ENCODE assay signal across 9 mouse cellular contexts in the genomic region with DNA sequence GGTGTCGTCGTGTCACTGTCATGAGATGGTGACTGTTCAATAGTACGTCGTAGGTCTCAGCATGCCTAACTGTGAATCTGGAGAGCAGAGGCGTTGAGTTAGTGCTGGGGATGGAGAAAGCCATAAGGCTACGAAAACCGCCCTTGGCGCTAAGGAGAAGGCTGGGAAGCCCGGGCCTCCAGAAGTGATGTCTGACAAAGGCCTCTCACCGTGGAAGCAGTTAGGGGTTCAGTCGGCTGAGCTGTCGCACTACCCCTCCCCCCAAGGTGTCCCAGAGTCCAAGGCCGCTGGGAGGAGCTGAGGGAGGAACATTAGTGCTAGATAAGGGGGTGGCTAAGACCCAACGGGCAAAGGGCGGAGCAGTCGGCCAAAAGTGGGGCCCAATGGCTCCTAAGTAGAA. TPM values are rescaled to one million over a fixed set of nuclear protein-coding genes. Genes with fewer than 3 reads are reported as not detected.
DNase-seq lines count a peak whose midpoint lies in the region; ATAC-seq lines count a peak whose summit lies in the region.
"Had no signal": no experiment of that assay in that cellular context is flagged by ENCODE, and none has a peak within 500 bp of the region (broad histone marks: within the 10 kb centered on the region; RNA-seq: fewer than 3 reads in every experiment).

No protein-coding gene starts in this region.

- H3K4me1 ChIP-seq in heart, embryonic 15.5 days (replicated peaks), result peaks cover 28% of the 10 kb centered on the region
- peaks cover 28% of the 10 kb centered on the region for H3K4me1 ChIP-seq in intestine, embryonic 15.5 days (replicated peaks)
- peaks cover 40% of the 10 kb centered on the region for H3K4me1 ChIP-seq in liver, embryonic 15.5 days (replicated peaks)

- DNase-seq in heart, adult 9 months (ENCODE audit: low spot score in 2 of 2), result no peak
- DNase-seq in adrenal gland, postnatal 25 days, result peak; percentile 33
- DNase-seq in cerebellum, postnatal 25 days, result no peak
- no peak for DNase-seq in c-Kit-positive CD71-positive TER-119-positive erythroid progenitor cells, embryonic 14.5 days (ENCODE audit: low spot score)
- DNase-seq in cerebellum, adult 11-12 months, result no peak
- DNase-seq: forebrain, postnatal 0 days had no signal

- 4% methylated on average over 16 of the region's 16 CpGs for WGBS in heart, embryonic 15.5 days
- WGBS in intestine, embryonic 15.5 days, result 5% methylated on average over 16 of the region's 16 CpGs
- 2% methylated on average over 16 of the region's 16 CpGs for WGBS in liver, embryonic 15.5 days (ENCODE audit: insufficient replicate concordance)

- no peak; the same call in 1 of the 2 replicates for ATAC-seq in heart, embryonic 15.5 days (replicated peaks; ENCODE audit: insufficient number of reproducible peaks, insufficient read depth, low FRiP score, low read depth)
- peak; percentile 74 for ATAC-seq in intestine, embryonic 15.5 days
- peak; percentile 49 for ATAC-seq in liver, embryonic 15.5 days (ENCODE audit: insufficient read depth)
- ATAC-seq: forebrain, postnatal 0 days had no signal

- H3K4me3 ChIP-seq in heart, embryonic 15.5 days, result peak overlapping the region; percentile 38
- H3K4me3 ChIP-seq in intestine, embryonic 15.5 days (replicated peaks), result peak overlapping the region; percentile 45
- peak overlapping the region; percentile 64 for H3K4me3 ChIP-seq in liver, embryonic 15.5 days (replicated peaks)

- peak overlapping the region; percentile 61 for H3K4me2 ChIP-seq in heart, embryonic 15.5 days
- peak overlapping the region; percentile 66 for H3K4me2 ChIP-seq in intestine, embryonic 15.5 days (replicated peaks)
- H3K4me2 ChIP-seq in liver, embryonic 15.5 days, result peak overlapping the region; percentile 83

- peaks cover 70% of the 10 kb centered on the region for H3K27me3 ChIP-seq in heart, embryonic 15.5 days
- peaks cover 41% of the 10 kb centered on the region for H3K27me3 ChIP-seq in intestine, embryonic 15.5 days (replicated peaks)
- peaks cover 72% of the 10 kb centered on the region for H3K27me3 ChIP-seq in liver, embryonic 15.5 days

- H3K9ac ChIP-seq in heart, embryonic 15.5 days, result 0 out of 2 replicates have a peak overlapping the region, but pooled peaks have one; percentile 16
- peak overlapping the region; percentile 52; the same call in 1 of the 2 replicates for H3K9ac ChIP-seq in intestine, embryonic 15.5 days
- peak overlapping the region; percentile 53 for H3K9ac ChIP-seq in liver, embryonic 15.5 days

- H3K27ac ChIP-seq in heart, embryonic 15.5 days, result no peak overlapping the region
- H3K27ac ChIP-seq in intestine, embryonic 15.5 days, result peak overlapping the region; percentile 56
- peak overlapping the region; percentile 64; the same call in 1 of the 2 replicates for H3K27ac ChIP-seq in liver, embryonic 15.5 days (replicated peaks)

- no peaks in the 10 kb centered on the region for H3K9me3 ChIP-seq in heart, embryonic 15.5 days (replicated peaks)
- H3K9me3 ChIP-seq in intestine, embryonic 15.5 days, result no peaks in the 10 kb centered on the region
- H3K9me3 ChIP-seq in liver, embryonic 15.5 days (replicated peaks), result no peaks in the 10 kb centered on the region

- no peaks in the 10 kb centered on the region for H3K36me3 ChIP-seq in heart, embryonic 15.5 days
- no peaks in the 10 kb centered on the region for H3K36me3 ChIP-seq in intestine, embryonic 15.5 days
- H3K36me3 ChIP-seq in liver, embryonic 15.5 days (replicated peaks), result 0 out of 2 replicates have a peak, but pooled peaks cover 11% of the 10 kb centered on the region

RNA-seq across cellular contexts. Expression of gene Nags, which starts 0.7 kb away (rescaled TPM):
- polyA plus RNA-seq in heart, embryonic 15.5 days (2015; fragmentation: Nextera tagmentation; extraction: Ambion mirVana), result 0.24 TPM in 1 of 2 replicates, not detected in the other
- total RNA-seq in adrenal gland, postnatal 25 days (2021), result 0.27 and 1.3 TPM in 2 replicates
- 24.0 and 25.6 TPM in 2 replicates for polyA plus RNA-seq in intestine, embryonic 15.5 days (2015; fragmentation: Nextera tagmentation; extraction: Ambion mirVana)
- polyA plus RNA-seq in liver, embryonic 15.5 days (2015; fragmentation: Nextera tagmentation; extraction: Ambion mirVana), result 16.5 and 18.2 TPM in 2 replicates

RNA-seq across cellular contexts. Expression of gene Tmem101, which starts 10.2 kb away (rescaled TPM):
- 30.6 and 35.9 TPM in 2 replicates for polyA plus RNA-seq in heart, embryonic 15.5 days (2015; fragmentation: Nextera tagmentation; extraction: Ambion mirVana)
- total RNA-seq in adrenal gland, postnatal 25 days (2021), result 14.2 and 22.1 TPM in 2 replicates
- 23.8 and 26.4 TPM in 2 replicates for polyA plus RNA-seq in intestine, embryonic 15.5 days (2015; fragmentation: Nextera tagmentation; extraction: Ambion mirVana)
- 9.6 and 12.0 TPM in 2 replicates for polyA plus RNA-seq in liver, embryonic 15.5 days (2015; fragmentation: Nextera tagmentation; extraction: Ambion mirVana)

RNA-seq across cellular contexts. Expression of gene Pyy, which starts 38.4 kb away (rescaled TPM):
- polyA plus RNA-seq in heart, embryonic 15.5 days (2015; fragmentation: Nextera tagmentation; extraction: Ambion mirVana), result not detected in 2 replicates
- total RNA-seq in adrenal gland, postnatal 25 days (2021), result not detected in 2 replicates
- 57.2 and 75.0 TPM in 2 replicates for polyA plus RNA-seq in intestine, embryonic 15.5 days (2015; fragmentation: Nextera tagmentation; extraction: Ambion mirVana)
- polyA plus RNA-seq in liver, embryonic 15.5 days (2015; fragmentation: Nextera tagmentation; extraction: Ambion mirVana), result 0.29 and 0.71 TPM in 2 replicates
- total RNA-seq: forebrain, postnatal 0 days had no signal
- polyA plus RNA-seq: forebrain, postnatal 0 days had no signal

RNA-seq across cellular contexts. Expression of gene Lsm12, which starts 39.1 kb away (rescaled TPM):
- 74.6 and 83.4 TPM in 2 replicates for polyA plus RNA-seq in heart, embryonic 15.5 days (2015; fragmentation: Nextera tagmentation; extraction: Ambion mirVana)
- total RNA-seq in adrenal gland, postnatal 25 days (2021), result 72.6 and 92.6 TPM in 2 replicates
- 118 and 140 TPM in 2 replicates for polyA plus RNA-seq in intestine, embryonic 15.5 days (2015; fragmentation: Nextera tagmentation; extraction: Ambion mirVana)
- polyA plus RNA-seq in liver, embryonic 15.5 days (2015; fragmentation: Nextera tagmentation; extraction: Ambion mirVana), result 51.4 and 70.3 TPM in 2 replicates

RNA-seq across cellular contexts. Expression of gene G6pc3, which starts 43.4 kb away (rescaled TPM):
- polyA plus RNA-seq in heart, embryonic 15.5 days (2015; fragmentation: Nextera tagmentation; extraction: Ambion mirVana), result 20.9 and 23.3 TPM in 2 replicates
- total RNA-seq in adrenal gland, postnatal 25 days (2021), result 132 and 143 TPM in 2 replicates
- polyA plus RNA-seq in intestine, embryonic 15.5 days (2015; fragmentation: Nextera tagmentation; extraction: Ambion mirVana), result 31.1 and 33.9 TPM in 2 replicates
- 8.2 and 8.8 TPM in 2 replicates for polyA plus RNA-seq in liver, embryonic 15.5 days (2015; fragmentation: Nextera tagmentation; extraction: Ambion mirVana)

Comparison
In these comparisons a context has a peak if more than half of its experiments do, and no peak if none do; other contexts are left out.
1. RNA of gene Nags, which starts 0.7 kb away (polyA plus RNA-seq): 24.0 to 25.6 TPM in intestine, embryonic 15.5 days and 16.5 to 18.2 TPM in liver, embryonic 15.5 days; 0.24 TPM in heart, embryonic 15.5 days; every median in the first group is over 10 times any median in the second.
2. RNA of gene Pyy, which starts 38.4 kb away (polyA plus RNA-seq): 57.2 to 75.0 TPM in intestine, embryonic 15.5 days; 0.29 to 0.71 TPM in liver, embryonic 15.5 days and not detected in heart, embryonic 15.5 days; every median in the first group is over 10 times any median in the second.
3. Peak in every context shown above with its lines, with median percentiles within 50 percentile points of each other: H3K4me2 ChIP-seq, H3K4me3 ChIP-seq and H3K9ac ChIP-seq.